Mouse (Mus musculus): ENCODE measurements around the gene Drd2.

Drd2 gene

GRCm38 (mm10) chr9:49340136-49341043 is at the start of gene Drd2:
Gene Drd2 (plus strand): TSS chr9:49340627.
- DNase-seq = peak; percentile 27

GRCm38 (mm10) chr9:49295101-49295500 is 45.3 kb upstream of the Drd2 start:
- no peak for DNase-seq

- no peak for DNase-seq
Measured at GRCm38 (mm10) chr9:49307576-49307975, 32.9 kb upstream of the Drd2 start.

- no peak for DNase-seq
Measured at GRCm38 (mm10) chr9:49310821-49311220, 29.6 kb upstream of the Drd2 start.

- no peak for DNase-seq
Measured at GRCm38 (mm10) chr9:49318638-49319037, 21.8 kb upstream of the Drd2 start.

- DNase-seq = no peak
Measured at GRCm38 (mm10) chr9:49341044-49341365, 578 bp downstream of the Drd2 start.

GRCm38 (mm10) chr9:49365763-49366162 is 25.3 kb downstream of the Drd2 start:
- no peak for DNase-seq

- no peak for DNase-seq
Measured at GRCm38 (mm10) chr9:49373946-49374345, 33.5 kb downstream of the Drd2 start.

GRCm38 (mm10) chr9:49379962-49380361 is 39.5 kb downstream of the Drd2 start:
- DNase-seq = peak; percentile 14

- no peak for DNase-seq
Measured at GRCm38 (mm10) chr9:49384041-49384440, 43.6 kb downstream of the Drd2 start.

GRCm38 (mm10) chr9:49384855-49385254 is 44.4 kb downstream of the Drd2 start:
- DNase-seq = no peak

- DNase-seq = no peak
Measured at GRCm38 (mm10) chr9:49385301-49385700, 44.9 kb downstream of the Drd2 start.

- no peak for DNase-seq
Measured at GRCm38 (mm10) chr9:49386119-49386518, 45.7 kb downstream of the Drd2 start.

- no peak for DNase-seq
Measured at GRCm38 (mm10) chr9:49392242-49392641, 51.8 kb downstream of the Drd2 start.

- no peak for DNase-seq
Measured at GRCm38 (mm10) chr9:49396006-49396405, 55.6 kb downstream of the Drd2 start.

- no peak for DNase-seq
Measured at GRCm38 (mm10) chr9:49403711-49404110, 63.3 kb downstream of the Drd2 start.

- peak; percentile 73 for DNase-seq
Measured at GRCm38 (mm10) chr9:49407028-49407427, 66.6 kb downstream of the Drd2 start.

GRCm38 (mm10) chr9:49410621-49411020 is 70.2 kb downstream of the Drd2 start:
- no peak for DNase-seq

- DNase-seq = no peak
Measured at GRCm38 (mm10) chr9:49423866-49424265, 83.4 kb downstream of the Drd2 start.

- DNase-seq = no peak
Measured at GRCm38 (mm10) chr9:49425585-49425984, 85.2 kb downstream of the Drd2 start.

- no peak for DNase-seq
Measured at GRCm38 (mm10) chr9:49426921-49427320, 86.5 kb downstream of the Drd2 start, which contains the start of gene Ankk1. Gene Ankk1 (minus strand): TSS chr9:49427021.

- no peak for DNase-seq
Measured at GRCm38 (mm10) chr9:49427478-49427877, 87.1 kb downstream of the Drd2 start.

GRCm38 (mm10) chr9:49442621-49443020 is 102.2 kb downstream of the Drd2 start:
- no peak for DNase-seq

- no peak for DNase-seq
Measured at GRCm38 (mm10) chr9:49450491-49450890, 110.1 kb downstream of the Drd2 start.

- DNase-seq = no peak
Measured at GRCm38 (mm10) chr9:49452396-49452795, 112.0 kb downstream of the Drd2 start.

All from cerebellum, adult 11-12 months (tissue).